Mouse (Mus musculus) retina, adult 2 months (tissue): ENCODE data around the gene Dpm2.

Experiments used
- DNase-seq: peaks from one replicate; pipeline ENCODE4 v3.0.0-alpha.2; 2012; ENCODE audit warnings: low read depth, low spot score

The Dpm2 gene

DNA sequence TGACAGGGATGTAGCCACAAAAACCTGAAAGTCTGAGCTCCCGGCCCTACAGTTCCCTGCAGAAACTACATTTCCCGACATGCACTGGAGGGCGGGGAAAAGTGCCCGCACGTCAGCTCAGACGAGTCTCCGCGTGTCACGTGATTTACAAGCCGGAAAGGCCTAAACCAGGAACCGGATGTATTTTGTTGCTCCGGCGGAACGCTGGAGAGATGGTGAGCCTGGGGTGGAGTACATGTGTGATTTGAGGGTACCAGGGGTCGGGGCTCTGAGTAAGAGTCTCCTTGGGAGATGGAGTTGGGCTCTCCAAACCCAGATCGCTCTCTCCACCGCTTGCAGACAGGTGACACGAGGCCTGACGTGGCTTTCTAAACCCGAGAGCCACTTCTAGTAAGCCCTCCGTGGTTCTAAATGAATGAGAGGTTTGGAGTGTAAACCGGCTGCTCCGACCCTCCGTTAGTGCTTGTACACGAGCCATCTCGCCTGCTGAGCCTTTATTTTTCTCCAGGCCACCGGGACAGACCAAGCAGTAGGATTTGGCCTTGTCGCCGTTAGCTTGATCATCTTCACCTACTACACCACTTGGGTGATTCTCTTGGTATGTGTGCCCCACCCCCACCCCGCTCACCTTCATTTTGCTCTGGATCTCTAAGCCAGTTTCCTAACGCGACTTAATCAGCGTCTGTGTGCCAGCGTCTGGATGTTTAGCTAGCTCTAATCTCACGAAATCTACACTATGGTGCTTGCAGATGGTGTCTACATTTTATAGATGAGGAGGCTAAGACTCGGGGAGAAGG, at the start of gene Dpm2:
TSS of gene Dpm2 (plus strand) at position 161 of the 797 bp plus-strand sequence.
- peak; percentile 79 for DNase-seq

GRCm38 (mm10) chr2:32524536-32525031, 46.1 kb upstream of the Dpm2 start:
- no peak for DNase-seq

- DNase-seq, result no peak
These were observed 44.8 kb upstream of the Dpm2 start for GRCm38 (mm10) chr2:32525816-32526215.

DNA sequence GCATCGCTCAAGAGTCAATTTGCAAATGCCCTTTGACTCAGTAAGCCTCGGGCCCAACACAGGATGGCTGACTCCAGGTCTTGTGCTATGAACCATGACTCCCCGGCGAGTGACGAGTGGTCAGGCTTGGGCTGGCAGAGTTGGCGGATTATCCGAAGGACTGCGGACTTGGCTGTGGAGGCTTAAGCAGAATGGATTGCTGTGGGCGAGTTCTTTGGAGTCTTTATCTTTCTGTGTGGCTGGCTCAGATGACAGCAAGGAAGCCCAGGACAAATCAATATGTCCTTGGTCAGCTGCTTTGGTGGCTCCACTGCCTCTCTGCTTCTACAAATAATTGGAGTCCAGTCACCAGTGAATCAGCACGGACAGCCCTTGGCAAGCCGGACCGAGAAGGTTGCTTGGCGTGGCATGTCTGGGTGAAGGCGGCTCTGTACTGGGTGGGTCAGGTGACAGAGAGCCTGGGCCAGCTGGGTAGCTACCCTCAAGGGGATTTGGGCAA, 43.1 kb upstream of the Dpm2 start:
- DNase-seq, result no peak

DNA sequence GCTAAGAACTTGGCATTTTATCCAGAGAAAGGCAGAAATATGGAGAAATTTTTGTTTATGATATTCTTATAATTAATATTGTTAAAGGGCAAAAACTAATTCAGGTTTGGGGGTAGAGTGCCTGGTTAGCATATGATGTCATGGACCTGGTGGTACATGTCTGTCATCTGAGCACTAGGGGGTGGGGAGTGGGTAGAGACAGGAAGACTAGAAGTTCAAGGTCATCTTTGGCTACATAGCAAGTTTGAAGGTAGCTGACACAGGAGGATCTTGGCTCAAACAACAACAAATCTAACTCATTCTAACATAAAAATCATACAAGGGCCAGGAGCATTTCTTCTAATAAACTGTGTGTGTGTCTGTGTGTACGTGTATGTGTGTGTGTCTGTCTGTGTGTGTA, 42.3 kb upstream of the Dpm2 start:
- no peak for DNase-seq

- no peak for DNase-seq
These were observed 40.2 kb upstream of the Dpm2 start for GRCm38 (mm10) chr2:32530479-32530878.

DNA sequence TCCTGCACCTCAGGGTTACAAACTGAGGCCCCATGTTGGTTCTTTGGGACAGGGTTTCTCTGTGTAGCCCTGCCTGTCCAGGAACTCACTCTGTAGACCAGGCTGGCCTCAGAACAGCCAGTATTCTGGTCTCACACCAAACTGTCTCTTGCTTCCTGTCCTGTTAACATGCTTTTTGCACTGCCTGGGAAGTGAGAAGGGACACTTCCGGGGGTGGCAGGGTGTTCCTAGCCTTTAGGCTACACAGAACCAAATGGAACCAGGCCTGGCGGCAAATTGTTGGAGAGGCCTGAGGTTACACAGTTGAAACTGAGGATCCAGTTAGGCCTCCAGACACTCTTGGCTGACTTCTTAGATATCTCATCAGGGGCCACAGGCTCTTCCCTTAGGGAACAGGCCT, 37.5 kb upstream of the Dpm2 start:
- no peak for DNase-seq

DNA sequence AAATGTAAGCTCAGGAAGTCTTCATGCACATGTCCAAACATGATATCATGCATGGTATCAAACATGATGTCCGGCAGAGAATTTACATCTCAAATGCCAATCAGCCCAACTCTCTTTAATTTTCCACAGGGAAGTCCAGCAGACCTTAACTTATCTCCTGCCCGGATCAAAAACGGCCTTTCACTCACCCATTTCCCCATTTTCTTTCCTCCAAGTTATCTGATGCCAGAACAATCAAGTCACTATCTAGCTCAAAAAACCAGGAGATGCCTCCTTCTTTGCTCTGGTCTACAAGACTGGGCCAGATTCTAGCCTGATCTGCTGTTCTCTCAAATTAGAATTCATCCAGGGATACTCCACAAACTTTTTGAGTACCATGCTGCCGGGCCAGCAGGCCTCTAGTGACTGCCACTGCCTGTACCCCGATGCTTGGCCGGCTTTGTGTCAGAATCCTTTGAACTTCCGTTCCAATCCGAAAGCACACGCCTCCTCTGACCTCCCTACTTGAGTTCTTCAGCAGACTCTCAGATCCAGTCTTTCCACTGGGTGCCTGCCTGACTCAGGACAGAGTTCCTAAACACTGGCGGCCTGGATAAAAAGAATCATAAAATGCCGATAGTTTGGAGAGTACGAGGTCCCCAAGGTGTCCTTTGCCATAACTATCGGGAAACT, 36.5 kb upstream of the Dpm2 start:
- DNase-seq, result no peak

DNA sequence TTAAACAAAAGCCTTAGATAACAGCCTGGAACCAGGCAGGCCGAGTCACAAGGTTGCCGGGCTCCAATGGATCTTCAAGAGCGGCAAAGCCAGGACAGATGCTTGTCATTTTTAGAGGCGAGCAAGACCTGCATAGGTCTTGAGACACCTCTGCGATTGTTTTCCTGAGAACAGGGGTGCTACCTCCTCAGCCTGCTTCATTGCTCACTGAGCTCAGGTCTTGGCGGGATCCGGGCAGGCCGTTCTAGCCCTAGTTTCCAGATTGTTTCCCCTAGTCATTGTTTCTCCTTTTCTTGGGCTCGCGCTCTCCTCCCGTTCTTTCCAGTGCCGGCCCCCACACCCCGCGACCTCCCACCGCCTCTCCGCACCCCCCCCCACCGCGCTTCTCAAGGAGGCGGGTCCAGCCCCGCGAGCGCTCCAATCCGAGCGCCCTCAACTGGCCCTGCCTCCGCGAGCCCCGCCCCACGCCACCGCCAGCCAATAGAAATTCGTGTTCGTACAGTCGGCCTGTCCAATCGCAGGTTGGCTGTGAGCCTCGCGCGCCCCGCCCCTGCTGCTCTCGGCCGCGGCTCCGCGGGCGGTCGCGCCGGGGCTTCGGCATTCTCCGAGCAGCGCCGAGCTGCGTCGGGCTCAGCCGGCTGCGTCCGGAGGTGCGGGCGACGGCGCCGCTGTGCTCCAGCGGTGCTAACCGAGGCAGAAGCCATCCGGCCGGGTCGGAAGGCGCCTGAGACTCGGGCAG, 35.8 kb upstream of the Dpm2 start, which contains the start of gene Fam102a:
TSS of gene Fam102a (plus strand) at position 600 of the 739 bp plus-strand sequence.
- DNase-seq, result peak; percentile 87

DNA sequence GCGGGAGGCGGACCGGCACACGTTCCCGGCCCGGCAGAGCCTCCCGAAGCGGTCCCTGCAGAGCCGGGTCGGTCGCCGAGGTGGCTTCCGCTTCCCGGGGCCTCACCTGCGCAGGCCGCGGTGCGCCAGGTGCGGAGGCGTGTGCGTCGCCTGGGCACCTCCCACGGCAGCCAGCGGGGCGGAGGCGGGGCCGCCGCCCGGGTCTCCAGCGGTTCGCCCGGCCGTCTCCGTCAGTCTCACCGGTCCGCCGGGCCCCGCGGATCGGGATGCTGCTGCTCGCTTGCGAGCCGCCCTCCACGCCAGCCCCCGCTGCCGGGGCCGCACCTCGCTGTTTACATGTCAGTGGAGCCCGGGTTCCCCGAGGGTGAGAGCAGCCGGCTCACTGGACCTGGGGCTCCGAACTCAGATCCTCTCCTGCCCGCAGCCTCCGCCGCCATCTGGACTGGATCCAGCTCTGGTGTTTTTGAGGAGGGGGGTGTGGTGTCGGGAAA, 35.1 kb upstream of the Dpm2 start:
- DNase-seq, result peak; percentile 50

GRCm38 (mm10) chr2:32536086-32536633, 34.5 kb upstream of the Dpm2 start:
- no peak for DNase-seq

DNA sequence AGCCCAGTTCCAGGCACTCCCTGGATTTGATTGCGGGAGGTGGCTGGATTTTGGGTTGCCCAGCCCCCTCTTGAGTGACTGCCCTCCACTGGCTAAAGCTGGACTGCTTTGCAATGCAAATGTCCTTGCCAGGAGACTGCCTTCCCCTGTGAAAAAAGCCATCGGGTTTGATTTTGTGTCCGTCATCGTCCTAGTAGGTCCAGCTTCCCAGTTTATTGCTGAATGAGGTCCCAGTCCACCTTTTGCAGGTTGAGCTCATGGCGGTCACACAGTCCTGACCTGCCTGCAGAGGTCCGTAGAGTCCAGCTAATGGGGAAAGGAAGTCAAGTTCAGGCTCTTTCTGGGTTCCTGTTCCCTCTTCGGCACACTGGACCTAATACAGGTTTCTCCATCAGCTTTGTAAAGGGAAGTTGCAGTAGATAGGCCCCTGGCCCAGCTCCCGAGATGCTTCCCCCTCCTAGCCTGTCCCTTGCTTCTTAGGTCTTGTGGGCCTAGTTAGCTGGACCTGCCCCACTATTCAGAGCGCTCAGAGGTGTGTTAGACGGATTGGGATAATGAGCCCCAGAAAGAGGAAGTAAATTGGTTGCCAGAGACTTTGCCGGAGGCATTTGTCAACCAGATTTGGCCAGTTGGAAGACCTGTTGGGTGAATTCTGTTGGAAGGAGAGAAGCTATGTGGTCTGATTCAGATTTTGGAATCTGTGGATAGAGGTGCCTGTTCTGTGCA, 33.9 kb upstream of the Dpm2 start:
- peak; percentile 16 for DNase-seq

DNA sequence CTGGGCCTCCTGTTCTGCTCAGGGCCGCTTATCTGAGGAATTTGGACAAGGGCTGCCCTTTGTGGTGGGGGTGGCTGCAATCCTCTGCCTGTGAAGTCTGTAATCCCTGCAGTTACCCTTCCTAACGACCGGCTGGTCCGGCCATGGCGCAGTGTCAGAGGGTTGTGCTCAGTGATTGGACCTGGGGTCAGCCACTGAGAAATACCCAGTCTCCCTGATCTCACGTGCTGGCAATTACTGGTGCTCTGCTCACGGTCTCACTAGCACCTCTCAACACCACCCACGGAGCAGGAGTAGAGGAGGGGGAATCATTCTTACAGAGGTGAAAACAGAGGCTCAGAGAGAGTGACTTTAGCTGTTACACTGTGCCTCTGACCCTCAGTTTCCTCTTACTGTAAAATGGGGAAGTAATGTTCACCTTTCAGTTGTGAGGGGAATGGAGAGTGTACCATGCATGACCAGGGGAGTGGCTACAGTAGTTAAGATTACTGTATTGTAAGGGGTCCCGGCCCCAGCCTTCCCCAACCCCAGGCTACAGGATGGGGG, 33.2 kb upstream of the Dpm2 start:
- DNase-seq, result peak; percentile 22

- no peak for DNase-seq
These were observed 32.7 kb upstream of the Dpm2 start for GRCm38 (mm10) chr2:32537941-32538340.

- no peak for DNase-seq
These were observed 32.2 kb upstream of the Dpm2 start for GRCm38 (mm10) chr2:32538461-32538860.

- no peak for DNase-seq
These were observed 31.1 kb upstream of the Dpm2 start for GRCm38 (mm10) chr2:32539452-32539981.

GRCm38 (mm10) chr2:32541333-32541908, 29.2 kb upstream of the Dpm2 start:
- DNase-seq, result no peak

GRCm38 (mm10) chr2:32541986-32542573, 28.6 kb upstream of the Dpm2 start:
- DNase-seq, result no peak

DNA sequence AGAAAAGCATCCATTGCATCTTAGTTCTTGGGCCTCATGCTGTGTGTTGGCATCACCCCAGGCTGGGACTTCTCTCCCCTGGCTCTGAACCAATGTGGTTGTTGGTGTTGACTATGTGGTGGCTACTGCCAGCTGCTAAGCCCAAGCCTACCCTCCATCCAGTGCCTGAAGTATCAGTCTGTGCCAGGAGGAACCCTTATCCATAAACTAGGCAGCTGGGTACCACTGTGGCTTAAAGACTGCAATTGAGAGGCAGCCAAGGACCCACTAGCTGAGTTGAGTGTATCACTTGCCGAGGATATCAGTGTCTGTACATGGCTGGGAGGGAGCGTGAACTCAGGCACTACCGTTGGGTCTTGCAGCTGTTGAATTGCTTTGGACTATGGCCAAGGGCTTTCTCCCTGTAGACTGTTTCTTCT, 27.6 kb upstream of the Dpm2 start:
- DNase-seq, result no peak
